Mouse (Mus musculus) E14TG2a.4 (cell line): ENCODE measurements around the gene Auts2.
A peak's percentile ranks its signal among the peaks of the same experiment; 100 is the strongest.

Source experiments
- H3K27me3 ChIP-seq: 2 replicates; pipeline ENCODE4 v1.6.1; 2014; ENCODE audit warnings: low read length, control low read depth; ENCODE audit not compliant: insufficient read depth
- H3K36me3 ChIP-seq: 2 replicates; pipeline ENCODE4 v1.6.1; 2014; ENCODE audit warnings: low read length, control low read depth; ENCODE audit not compliant: insufficient read depth
- H3K4me1 ChIP-seq: replicated peaks from 2 replicates; pipeline ENCODE4 v1.6.1; 2014; ENCODE audit warnings: low read depth, low read length, control low read depth
- H3K4me3 ChIP-seq: replicated peaks from 2 replicates; pipeline ENCODE4 v1.5.1; 2014; ENCODE audit warnings: mild to moderate bottlenecking, low read length
- H3K9me3 ChIP-seq: 2 replicates; pipeline ENCODE4 v1.6.1; 2014; ENCODE audit warnings: low read length, control low read depth
- CTCF ChIP-seq: conservative IDR thresholded peaks from 2 replicates; pipeline ENCODE4 v1.5.1; 2014; ENCODE audit warnings: low read length
- NANOG ChIP-seq: IDR thresholded peaks from 2 replicates; pipeline ENCODE4 v1.6.1; 2014; ENCODE audit warnings: borderline replicate concordance, low read length, mixed read lengths
- POU5F1 ChIP-seq: IDR thresholded peaks from 2 replicates; pipeline ENCODE4 v1.6.1; 2014; ENCODE audit warnings: low read length, borderline replicate concordance

Gene Auts2

GRCm38 (mm10) chr5:131463402-131463801 is 1079.7 kb downstream of the Auts2 start:
- H3K4me3 ChIP-seq = no peak overlapping the region
- H3K4me1 ChIP-seq = peaks cover 18% of the 10 kb centered on the region
- no peaks in the 10 kb centered on the region for H3K27me3 ChIP-seq
- peaks cover 68% of the 10 kb centered on the region for H3K36me3 ChIP-seq
- no peak for TF ChIP-seq CTCF
- TF ChIP-seq POU5F1 = no peak
- no peak for TF ChIP-seq NANOG
- H3K9me3 ChIP-seq = no peaks in the 10 kb centered on the region

GRCm38 (mm10) chr5:131459951-131460350 is 1083.2 kb downstream of the Auts2 start:
- peaks cover 29% of the 10 kb centered on the region for H3K4me1 ChIP-seq
- TF ChIP-seq POU5F1 (no peak), NANOG (no peak), CTCF (no peak)
- H3K27me3 ChIP-seq = no peaks in the 10 kb centered on the region
- no peak overlapping the region for H3K4me3 ChIP-seq
- H3K36me3 ChIP-seq = peaks cover 83% of the 10 kb centered on the region
- H3K9me3 ChIP-seq = no peaks in the 10 kb centered on the region

GRCm38 (mm10) chr5:131459549-131459948 is 1083.6 kb downstream of the Auts2 start:
- H3K4me3 ChIP-seq = no peak overlapping the region
- H3K9me3 ChIP-seq = no peaks in the 10 kb centered on the region
- H3K4me1 ChIP-seq = peaks cover 29% of the 10 kb centered on the region
- H3K36me3 ChIP-seq = peaks cover 84% of the 10 kb centered on the region
- H3K27me3 ChIP-seq = no peaks in the 10 kb centered on the region
- peak; percentile 37 for TF ChIP-seq CTCF
- no peak for TF ChIP-seq NANOG
- no peak for TF ChIP-seq POU5F1

- TF ChIP-seq NANOG (no peak), POU5F1 (no peak), CTCF (no peak)
- Histone ChIP-seq H3K27me3 (no peaks in the 10 kb centered on the region), H3K4me1 (peaks cover 23% of the 10 kb centered on the region), H3K4me3 (no peak overlapping the region), H3K9me3 (no peaks in the 10 kb centered on the region), H3K36me3 (peaks cover 90% of the 10 kb centered on the region)
These were observed 1084.4 kb downstream of the Auts2 start for GRCm38 (mm10) chr5:131458700-131459099.

GRCm38 (mm10) chr5:131457999-131458398 is 1085.1 kb downstream of the Auts2 start:
- Histone ChIP-seq H3K36me3 (peaks cover 91% of the 10 kb centered on the region), H3K4me1 (peaks cover 17% of the 10 kb centered on the region), H3K9me3 (no peaks in the 10 kb centered on the region), H3K27me3 (no peaks in the 10 kb centered on the region), H3K4me3 (no peak overlapping the region)
- TF ChIP-seq CTCF (no peak), NANOG (no peak), POU5F1 (no peak)

- H3K9me3 ChIP-seq = no peaks in the 10 kb centered on the region
- H3K4me1 ChIP-seq = peaks cover 65% of the 10 kb centered on the region
- H3K4me3 ChIP-seq = peak overlapping the region; percentile 23; the same call in 1 of the 2 replicates
- H3K36me3 ChIP-seq = peaks cover 73% of the 10 kb centered on the region
- TF ChIP-seq POU5F1 (peak; percentile 62), NANOG (no peak)
- no peaks in the 10 kb centered on the region for H3K27me3 ChIP-seq
These were observed 1093.8 kb downstream of the Auts2 start for GRCm38 (mm10) chr5:131449181-131449868.

GRCm38 (mm10) chr5:131435239-131435876 is 1107.8 kb downstream of the Auts2 start:
- H3K9me3 ChIP-seq = no peaks in the 10 kb centered on the region
- H3K36me3 ChIP-seq = peaks cover 17% of the 10 kb centered on the region
- H3K4me1 ChIP-seq = peaks cover 49% of the 10 kb centered on the region
- no peak overlapping the region for H3K4me3 ChIP-seq
- no peak for TF ChIP-seq NANOG
- TF ChIP-seq CTCF = no peak
- no peak for TF ChIP-seq POU5F1
- no peaks in the 10 kb centered on the region for H3K27me3 ChIP-seq

- TF ChIP-seq POU5F1 = no peak
- TF ChIP-seq NANOG = no peak
- TF ChIP-seq CTCF = no peak
- peaks cover 42% of the 10 kb centered on the region for H3K4me1 ChIP-seq
- H3K4me3 ChIP-seq = no peak overlapping the region
- peaks cover 3% of the 10 kb centered on the region for H3K36me3 ChIP-seq
- H3K9me3 ChIP-seq = no peaks in the 10 kb centered on the region
- H3K27me3 ChIP-seq = no peaks in the 10 kb centered on the region
These were observed 1109.9 kb downstream of the Auts2 start for GRCm38 (mm10) chr5:131433291-131433690.

- Histone ChIP-seq H3K36me3 (no peaks in the 10 kb centered on the region; the same call in 1 of the 2 replicates), H3K4me1 (peaks cover 41% of the 10 kb centered on the region), H3K27me3 (no peaks in the 10 kb centered on the region), H3K9me3 (no peaks in the 10 kb centered on the region), H3K4me3 (no peak overlapping the region)
- TF ChIP-seq NANOG = no peak
- no peak for TF ChIP-seq POU5F1
- no peak for TF ChIP-seq CTCF
These were observed 1111.2 kb downstream of the Auts2 start for GRCm38 (mm10) chr5:131431896-131432295.
